Mouse (Mus musculus) kidney, postnatal 0 days (tissue): ENCODE measurements around the gene Acly. TPM values are rescaled to one million over a fixed set of nuclear protein-coding genes. Genes with fewer than 3 reads are reported as not detected.

Source experiments
- ATAC-seq: fragments of 200-750 bp; cut with Nextera tagmentation; replicated peaks from 2 replicates; pipeline ENCODE4 v1.8.0; 2017; ENCODE audit warnings: low read depth, moderate number of reproducible peaks, moderate TSS enrichment, moderate library complexity; ENCODE audit not compliant: low FRiP score
- DNase-seq: peaks from one replicate; pipeline ENCODE4 v3.0.0-alpha.2; 2016; ENCODE audit warnings: low spot score
- H3K27ac ChIP-seq: fragments of 300-500 bp; sonication (generic); 2 replicates; pipeline ENCODE4 v1.5.1; 2014; ENCODE audit warnings: mild to moderate bottlenecking
- H3K27me3 ChIP-seq: fragments of 300-500 bp; sonication (generic); 2 replicates; pipeline ENCODE4 v1.6.1; 2014; ENCODE audit warnings: low read length, mixed read lengths; ENCODE audit not compliant: insufficient read depth
- H3K36me3 ChIP-seq: fragments of 300-500 bp; sonication (generic); 2 replicates; pipeline ENCODE4 v1.6.1; 2014; ENCODE audit warnings: low read length, mixed read lengths; ENCODE audit not compliant: insufficient read depth
- H3K4me1 ChIP-seq: fragments of 300-500 bp; sonication (generic); replicated peaks from 2 replicates; pipeline ENCODE4 v1.6.1; 2014; ENCODE audit warnings: antibody characterized with exemption, low read length, mixed read lengths; ENCODE audit not compliant: insufficient read depth
- H3K4me2 ChIP-seq: fragments of 300-500 bp; sonication (generic); 2 replicates; pipeline ENCODE4 v1.6.1; 2014; ENCODE audit warnings: mild to moderate bottlenecking, low read length, moderate library complexity, mixed read lengths
- H3K4me3 ChIP-seq: fragments of 300-500 bp; sonication (generic); replicated peaks from 2 replicates; pipeline ENCODE4 v1.5.1; 2014; ENCODE audit warnings: low read depth, low read length
- H3K9ac ChIP-seq: fragments of 300-500 bp; sonication (generic); 2 replicates; pipeline ENCODE4 v1.6.1; 2014; ENCODE audit warnings: low read depth, low read length
- H3K9me3 ChIP-seq: fragments of 300-500 bp; sonication (generic); replicated peaks from 2 replicates; pipeline ENCODE4 v1.6.1; 2016; ENCODE audit warnings: low read length, inconsistent platforms, mixed read lengths
- CTCF ChIP-seq: IDR thresholded peaks from 2 replicates; pipeline ENCODE4 v1.5.1; 2016; ENCODE audit warnings: antibody characterized with exemption, low read depth, mild to moderate bottlenecking, moderate library complexity
- WGBS: fragments of 180-500 bp; shearing (Covaris S2); extraction: QIAGEN DNeasy Blood & Tissue Kit; methylation state at CpG from one replicate; pipeline ENCODE4 v1.1.7; 2014; 5-methylcytosine and 5-hydroxymethylcytosine counted together
- microRNA-seq: library from miRNA; unstranded; fragments of <30 nt; microRNA quantifications from one replicate; pipeline ENCODE4, GENCODE M21; 2016
- polyA plus RNA-seq: library from polyadenylated mRNA; unstranded; fragments of >200 nt; fragmentation: Nextera tagmentation; extraction: Ambion mirVana; gene quantifications from 2 replicates; pipeline ENCODE4 v1.2.1, GENCODE M21; 2015

The Acly gene
- polyA plus RNA-seq, 1 experiment from 2014 or later = 86.4 TPM

DNA sequence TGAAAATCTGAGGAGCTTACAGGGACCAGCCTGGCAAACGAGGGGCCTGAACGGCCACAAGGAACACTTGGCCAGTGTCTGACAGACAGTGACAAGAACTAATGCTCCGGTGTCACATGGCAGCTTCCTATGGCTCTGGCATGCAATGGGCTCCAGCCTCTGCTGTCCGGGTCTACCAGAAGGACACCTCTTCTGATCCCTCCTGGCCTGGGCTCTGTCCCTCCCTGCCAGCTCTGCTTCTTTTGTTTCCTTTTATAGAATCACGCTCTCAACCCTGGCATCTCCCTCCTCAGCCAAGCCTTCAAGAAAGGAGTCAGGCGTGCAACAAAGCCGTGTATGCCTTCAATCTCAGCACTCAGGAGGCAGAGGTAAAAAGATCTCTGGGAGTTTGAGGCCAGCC, 97.7 kb downstream of the Acly start:
- Histone ChIP-seq H3K9ac (no peak overlapping the region), H3K27ac (no peak overlapping the region), H3K27me3 (no peaks in the 10 kb centered on the region), H3K4me1 (no peaks in the 10 kb centered on the region), H3K4me2 (no peak overlapping the region), H3K9me3 (no peaks in the 10 kb centered on the region), H3K36me3 (peaks cover 15% of the 10 kb centered on the region; the same call in 1 of the 2 replicates), H3K4me3 (no peak overlapping the region)
- DNase-seq = no peak
- no peak for ATAC-seq
- TF ChIP-seq CTCF = no peak
- WGBS = 90% methylated on average over 7 of the region's 7 CpGs

DNA sequence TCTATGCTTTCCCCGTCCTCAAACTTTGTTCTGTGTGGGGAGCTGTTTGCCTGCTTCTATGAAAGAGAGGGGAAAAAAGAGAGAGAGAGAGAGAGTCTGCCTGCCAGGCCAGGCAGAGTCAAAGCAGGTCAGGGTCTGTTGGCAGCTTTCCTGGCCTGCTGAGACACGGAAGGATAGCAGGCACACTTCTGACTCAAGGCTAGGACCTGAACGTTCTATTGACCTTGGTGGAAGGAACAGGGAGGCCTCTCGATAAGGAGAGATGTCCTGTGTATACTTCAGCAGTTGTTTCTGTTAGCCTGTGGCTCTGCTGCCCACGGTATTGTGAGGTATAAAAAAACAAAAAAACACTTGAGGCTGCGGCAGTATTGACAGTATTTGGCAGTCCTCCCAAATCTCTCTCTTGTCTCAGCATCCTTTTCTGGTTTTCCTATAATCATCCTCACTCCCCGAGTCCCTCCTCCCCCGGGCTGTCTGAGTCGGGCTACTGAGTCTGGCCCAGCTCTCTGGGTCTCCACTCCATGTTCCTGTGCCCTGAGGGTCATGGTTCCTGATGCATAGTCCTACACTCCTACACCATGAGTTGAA, 99.1 kb downstream of the Acly start:
- 49% methylated on average over 9 of the region's 9 CpGs for WGBS
- TF ChIP-seq CTCF = no peak
- 0 out of 2 replicates have a peak overlapping the region, but pooled peaks have one; percentile 24 for H3K9ac ChIP-seq
- H3K4me1 ChIP-seq = no peaks in the 10 kb centered on the region
- no peak overlapping the region for H3K27ac ChIP-seq
- peaks cover 22% of the 10 kb centered on the region; the same call in 1 of the 2 replicates for H3K36me3 ChIP-seq
- no peak for ATAC-seq
- no peak for DNase-seq
- no peak overlapping the region for H3K4me3 ChIP-seq
- no peaks in the 10 kb centered on the region for H3K27me3 ChIP-seq
- no peaks in the 10 kb centered on the region for H3K9me3 ChIP-seq
- no peak overlapping the region for H3K4me2 ChIP-seq

DNA sequence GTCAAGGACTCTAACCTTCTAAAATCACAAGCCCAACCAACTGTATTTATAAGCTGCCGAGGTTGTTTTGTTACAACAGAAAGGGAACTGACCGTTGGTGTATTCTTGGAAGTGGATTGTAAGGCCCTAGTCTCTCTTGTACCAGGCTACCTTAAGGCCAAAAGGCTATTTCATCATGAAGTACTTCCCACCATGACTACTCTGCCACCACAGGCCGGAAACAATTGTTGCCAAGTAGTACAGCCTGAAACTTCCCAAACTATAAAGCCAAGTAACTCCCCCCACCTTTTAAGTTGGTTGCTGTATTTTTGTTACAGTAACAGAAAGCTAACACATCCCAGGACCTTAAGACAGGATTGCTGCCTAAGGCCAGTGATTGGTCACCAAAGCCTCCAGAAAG, 101.0 kb downstream of the Acly start:
- ATAC-seq (no peak), DNase-seq (no peak)
- Histone ChIP-seq H3K4me3 (no peak overlapping the region), H3K36me3 (peaks cover 25% of the 10 kb centered on the region; the same call in 1 of the 2 replicates), H3K27ac (no peak overlapping the region), H3K4me1 (no peaks in the 10 kb centered on the region), H3K9me3 (no peaks in the 10 kb centered on the region), H3K4me2 (no peak overlapping the region), H3K9ac (no peak overlapping the region), H3K27me3 (no peaks in the 10 kb centered on the region)
- no peak for TF ChIP-seq CTCF
- 78% methylated on average over 3 of the region's 3 CpGs for WGBS

Small RNAs within 50 kb of the gene (microRNA-seq; reads per million reads assigned to microRNA genes)
- not detected for gene Gm27374
- not detected for gene Mir7116

Other genes with a start within 250 kb of the Acly start
- 1,736 and 1,746 TPM in 2 replicates for gene Eif1, start 208.1 kb downstream of the Acly start, polyA plus RNA-seq
- gene Gast, start 193.6 kb downstream of the Acly start, polyA plus RNA-seq = not detected in 2 replicates
- 13.8 and 15.7 TPM in 2 replicates for gene Hap1, start 171.9 kb downstream of the Acly start, polyA plus RNA-seq
- gene Jup, start 130.2 kb downstream of the Acly start, polyA plus RNA-seq = 119 and 129 TPM in 2 replicates
- 51.4 and 54.5 TPM in 2 replicates for gene P3h4, start 113.2 kb downstream of the Acly start, polyA plus RNA-seq
- 108 and 122 TPM in 2 replicates for gene Fkbp10, start 112.3 kb downstream of the Acly start, polyA plus RNA-seq
- 97.6 and 98.6 TPM in 2 replicates for gene Nt5c3b, start 86.2 kb downstream of the Acly start, polyA plus RNA-seq
- gene Klhl10, start 86.1 kb downstream of the Acly start, polyA plus RNA-seq = 0.29 and 0.32 TPM in 2 replicates
- gene Klhl11, start 55.3 kb downstream of the Acly start, polyA plus RNA-seq = 5.4 and 6.0 TPM in 2 replicates
- 0.72 and 0.96 TPM in 2 replicates for gene Ttc25, start 17.6 kb upstream of the Acly start, polyA plus RNA-seq
- 23.7 and 24.2 TPM in 2 replicates for gene Cnp, start 46.9 kb upstream of the Acly start, polyA plus RNA-seq
- gene Nkiras2, start 91.2 kb upstream of the Acly start, polyA plus RNA-seq = 52.6 and 54.0 TPM in 2 replicates
- gene Dnajc7, start 92.2 kb upstream of the Acly start, polyA plus RNA-seq = 142 and 151 TPM in 2 replicates
- 1.6 and 2.5 TPM in 2 replicates for gene Zfp385c, start 164.5 kb upstream of the Acly start, polyA plus RNA-seq
- gene Dhx58, start 176.3 kb upstream of the Acly start, polyA plus RNA-seq = 3.3 and 3.7 TPM in 2 replicates
- 39.0 and 40.2 TPM in 2 replicates for gene Kat2a, start 184.5 kb upstream of the Acly start, polyA plus RNA-seq
- 0.37 TPM in 1 of 2 replicates, not detected in the other for gene Hspb9, start 185.8 kb upstream of the Acly start, polyA plus RNA-seq
- gene Rab5c, start 210.2 kb upstream of the Acly start, polyA plus RNA-seq = 34.7 and 39.0 TPM in 2 replicates
- not detected in 2 replicates for gene Kcnh4, start 231.9 kb upstream of the Acly start, polyA plus RNA-seq
- not detected in 2 replicates for gene Hcrt, start 234.9 kb upstream of the Acly start, polyA plus RNA-seq
- gene Ghdc, start 243.0 kb upstream of the Acly start, polyA plus RNA-seq = 4.8 and 5.9 TPM in 2 replicates